Mouse (Mus musculus): ENCODE measurements around the gene Col5a1. TPM values are rescaled to one million over a fixed set of nuclear protein-coding genes. Genes with fewer than 3 reads are reported as not detected.

The Col5a1 gene
- polyA plus RNA-seq, 2 experiments = 6.2 to 6.8 TPM

GRCm38 (mm10) chr2:27847001-27847400, 39.2 kb upstream of the Col5a1 start:
- Histone ChIP-seq H3K36me3 (replicated peaks; ENCODE audit: control insufficient read depth, insufficient read depth, low read depth) (no peaks in the 10 kb centered on the region), H3K9ac (replicated peaks) (no peak overlapping the region), H3K4me1 (replicated peaks; ENCODE audit: control insufficient read depth in 2 of 2, insufficient read depth in 2 of 2, low read length in 1 of 2) (no peaks in the 10 kb centered on the region), H3K4me3 (ENCODE audit: insufficient read depth in 1 of 2, low read depth in 2 of 2, low read length in 2 of 2) (no peak overlapping the region), H3K27me3 (ENCODE audit: control insufficient read depth, insufficient read depth, low read length) (no peaks in the 10 kb centered on the region), H3K9me3 (ENCODE audit: control insufficient read depth, low read length) (no peaks in the 10 kb centered on the region), H3K4me2 (ENCODE audit: low read depth) (no peak overlapping the region), H3K27ac (no peak overlapping the region)
- WGBS (ENCODE audit: insufficient replicate concordance) = 54% methylated on average over 5 of the region's 5 CpGs
- no peak for ATAC-seq (ENCODE audit: insufficient read depth)
- no peak for DNase-seq (ENCODE audit: low read depth in 3 of 3, low spot score in 3 of 3)
- TF ChIP-seq CTCF (IDR thresholded peaks at IDR 0.05; ENCODE audit: low read depth) (no peak), EP300 (IDR thresholded peaks at IDR 0.05; ENCODE audit: low read depth) (no peak)

- no peak for DNase-seq (ENCODE audit: low read depth in 3 of 3, low spot score in 3 of 3)
- 43% methylated on average over 7 of the region's 7 CpGs for WGBS (ENCODE audit: insufficient replicate concordance)
Measured at GRCm38 (mm10) chr2:27847851-27848435, 38.3 kb upstream of the Col5a1 start.

GRCm38 (mm10) chr2:27848466-27848865, 37.8 kb upstream of the Col5a1 start:
- no peak overlapping the region for H3K9ac ChIP-seq (replicated peaks)
- H3K27ac ChIP-seq = no peak overlapping the region
- no peak overlapping the region for H3K4me2 ChIP-seq (ENCODE audit: low read depth)
- no peak for ATAC-seq (ENCODE audit: insufficient read depth)
- no peak for DNase-seq (ENCODE audit: low read depth in 3 of 3, low spot score in 3 of 3)
- WGBS (ENCODE audit: insufficient replicate concordance) = 32% methylated on average over 5 of the region's 5 CpGs
- TF ChIP-seq EP300 (IDR thresholded peaks at IDR 0.05; ENCODE audit: low read depth) = no peak
- no peak for TF ChIP-seq CTCF (IDR thresholded peaks at IDR 0.05; ENCODE audit: low read depth)
- no peaks in the 10 kb centered on the region for H3K4me1 ChIP-seq (replicated peaks; ENCODE audit: control insufficient read depth in 2 of 2, insufficient read depth in 2 of 2, low read length in 1 of 2)
- no peaks in the 10 kb centered on the region for H3K36me3 ChIP-seq (replicated peaks; ENCODE audit: control insufficient read depth, insufficient read depth, low read depth)
- H3K27me3 ChIP-seq (ENCODE audit: control insufficient read depth, insufficient read depth, low read length) = no peaks in the 10 kb centered on the region
- H3K9me3 ChIP-seq (ENCODE audit: control insufficient read depth, low read length) = no peaks in the 10 kb centered on the region
- H3K4me3 ChIP-seq (ENCODE audit: insufficient read depth in 1 of 2, low read depth in 2 of 2, low read length in 2 of 2) = no peak overlapping the region

More at GRCm38 (mm10) chr2:27847851-27848435, 38.3 kb upstream of the Col5a1 start:
- Histone ChIP-seq H3K9me3 (ENCODE audit: control insufficient read depth, low read length) (no peaks in the 10 kb centered on the region), H3K27ac (no peak overlapping the region), H3K9ac (replicated peaks) (no peak overlapping the region), H3K4me3 (ENCODE audit: insufficient read depth in 1 of 2, low read depth in 2 of 2, low read length in 2 of 2) (no peak overlapping the region), H3K4me1 (replicated peaks; ENCODE audit: control insufficient read depth in 2 of 2, insufficient read depth in 2 of 2, low read length in 1 of 2) (no peaks in the 10 kb centered on the region), H3K4me2 (ENCODE audit: low read depth) (no peak overlapping the region), H3K27me3 (ENCODE audit: control insufficient read depth, insufficient read depth, low read length) (no peaks in the 10 kb centered on the region), H3K36me3 (replicated peaks; ENCODE audit: control insufficient read depth, insufficient read depth, low read depth) (no peaks in the 10 kb centered on the region)
- no peak for ATAC-seq (ENCODE audit: insufficient read depth)
- TF ChIP-seq CTCF (IDR thresholded peaks at IDR 0.05; ENCODE audit: low read depth) (no peak), EP300 (IDR thresholded peaks at IDR 0.05; ENCODE audit: low read depth) (no peak)

- no peak overlapping the region for H3K4me3 ChIP-seq (ENCODE audit: insufficient read depth in 1 of 2, low read depth in 2 of 2, low read length in 2 of 2)
- no peak for ATAC-seq (ENCODE audit: insufficient read depth)
- no peak overlapping the region for H3K9ac ChIP-seq (replicated peaks)
- no peak for DNase-seq (ENCODE audit: low read depth in 3 of 3, low spot score in 3 of 3)
- TF ChIP-seq CTCF (IDR thresholded peaks at IDR 0.05; ENCODE audit: low read depth) (no peak), EP300 (IDR thresholded peaks at IDR 0.05; ENCODE audit: low read depth) (no peak)
- H3K27me3 ChIP-seq (ENCODE audit: control insufficient read depth, insufficient read depth, low read length) = no peaks in the 10 kb centered on the region
- H3K9me3 ChIP-seq (ENCODE audit: control insufficient read depth, low read length) = no peaks in the 10 kb centered on the region
- H3K36me3 ChIP-seq (replicated peaks; ENCODE audit: control insufficient read depth, insufficient read depth, low read depth) = no peaks in the 10 kb centered on the region
- H3K27ac ChIP-seq = no peak overlapping the region
- 47% methylated on average over 9 of the region's 9 CpGs for WGBS (ENCODE audit: insufficient replicate concordance)
- no peaks in the 10 kb centered on the region for H3K4me1 ChIP-seq (replicated peaks; ENCODE audit: control insufficient read depth in 2 of 2, insufficient read depth in 2 of 2, low read length in 1 of 2)
- no peak overlapping the region for H3K4me2 ChIP-seq (ENCODE audit: low read depth)
Measured at GRCm38 (mm10) chr2:27858348-27858903, 27.8 kb upstream of the Col5a1 start.

GRCm38 (mm10) chr2:27861576-27862238, 24.5 kb upstream of the Col5a1 start:
- Histone ChIP-seq H3K9me3 (ENCODE audit: control insufficient read depth, low read length) (no peaks in the 10 kb centered on the region), H3K27me3 (ENCODE audit: control insufficient read depth, insufficient read depth, low read length) (no peaks in the 10 kb centered on the region), H3K36me3 (replicated peaks; ENCODE audit: control insufficient read depth, insufficient read depth, low read depth) (no peaks in the 10 kb centered on the region), H3K27ac (no peak overlapping the region), H3K4me3 (ENCODE audit: insufficient read depth in 1 of 2, low read depth in 2 of 2, low read length in 2 of 2) (no peak overlapping the region), H3K4me2 (ENCODE audit: low read depth) (no peak overlapping the region), H3K9ac (replicated peaks) (no peak overlapping the region), H3K4me1 (replicated peaks; ENCODE audit: control insufficient read depth in 2 of 2, insufficient read depth in 2 of 2, low read length in 1 of 2) (no peaks in the 10 kb centered on the region)
- ATAC-seq (ENCODE audit: insufficient read depth) (no peak), DNase-seq (ENCODE audit: low read depth in 3 of 3, low spot score in 3 of 3) (no peak)
- TF ChIP-seq EP300 (IDR thresholded peaks at IDR 0.05; ENCODE audit: low read depth) (no peak), CTCF (IDR thresholded peaks at IDR 0.05; ENCODE audit: low read depth) (no peak)
- 59% methylated on average over 9 of the region's 9 CpGs for WGBS (ENCODE audit: insufficient replicate concordance)
